Mouse (Mus musculus) central nervous system, embryonic 18 days (tissue): ENCODE results near the gene Ctrb1. TPM values are rescaled to one million over a fixed set of nuclear protein-coding genes. Genes with fewer than 3 reads are reported as not detected.

Experiments used
- polyA plus RNA-seq: library from polyadenylated mRNA; depleted of rRNA; stranded (reverse); fragments of >200 nt; gene quantifications from 2 replicates; pipeline ENCODE4 v1.2.3, GENCODE M21; 2012; rRNA removed

Gene Ctrb1
- 0.11 and 0.13 TPM in 2 replicates for polyA plus RNA-seq

DNA sequence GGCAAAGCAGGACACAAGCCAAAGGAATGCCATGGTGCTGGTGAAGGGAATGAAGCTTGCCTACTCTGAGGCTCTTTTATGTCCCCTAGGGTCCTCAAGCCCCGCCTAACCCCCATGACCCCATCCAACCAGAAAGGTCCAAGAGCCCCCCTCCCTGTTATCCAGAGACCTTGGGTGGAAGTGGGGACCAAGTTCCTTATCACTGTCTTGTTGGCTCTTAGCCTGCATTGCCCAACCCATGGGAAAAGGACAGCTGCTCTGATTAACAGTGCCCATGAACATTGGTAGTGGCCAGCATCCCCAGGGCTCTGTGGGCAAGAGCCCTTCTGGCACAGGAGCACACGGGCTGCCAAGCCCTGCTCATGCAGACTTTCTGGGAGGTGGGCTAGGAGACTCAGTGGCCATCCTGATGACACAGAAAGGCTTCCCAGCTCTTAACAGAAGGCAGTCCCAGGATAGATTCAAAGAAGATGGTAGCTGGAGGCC lies at the start of gene Ctrb1:
Gene Ctrb1, minus strand, starts transcription at position 51 of the 486 bp plus-strand sequence.

DNA sequence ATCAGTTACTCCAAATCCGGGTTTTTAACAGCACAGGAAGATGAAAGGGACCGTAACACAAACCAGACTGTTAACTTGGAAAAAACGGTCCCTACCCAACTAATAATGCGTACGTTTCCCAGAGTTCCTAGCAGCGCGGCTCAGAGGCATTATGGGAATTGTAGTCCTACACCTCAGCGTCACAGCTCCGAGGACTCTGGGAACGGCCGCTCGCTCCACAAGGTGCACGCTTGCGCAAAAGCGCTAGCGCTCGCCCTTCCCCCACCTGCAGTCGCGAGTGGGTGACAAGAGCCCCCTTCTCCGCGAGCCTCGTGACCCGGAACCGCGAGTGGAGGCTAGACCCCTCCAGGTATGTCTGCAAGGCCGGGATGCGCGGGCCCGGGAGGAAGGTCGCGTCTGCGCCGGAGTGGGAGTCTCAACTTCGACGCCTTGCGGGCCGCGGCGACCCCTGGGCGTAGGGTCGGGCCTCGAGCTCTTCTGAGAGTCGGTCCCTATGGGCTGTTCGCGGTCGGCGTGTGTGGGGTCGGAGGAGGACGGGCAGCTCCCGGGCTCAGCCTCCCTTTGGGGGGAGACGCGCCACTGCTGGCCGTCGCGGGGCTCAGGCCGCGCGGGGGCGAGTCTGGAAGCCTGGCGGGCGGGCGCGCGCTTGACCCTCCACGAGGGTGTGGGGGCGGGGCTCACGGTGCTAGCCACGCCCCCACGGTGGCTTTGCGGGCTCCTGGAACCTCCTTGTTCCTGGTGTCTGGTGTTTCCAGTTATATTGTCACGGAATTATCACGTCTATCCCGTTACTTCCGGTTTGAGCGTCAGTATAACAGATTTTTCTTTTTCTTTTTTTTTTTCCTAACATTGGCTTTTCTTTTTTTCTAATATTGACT lies 47.3 kb downstream of the Ctrb1 start, which contains the start of gene Zfp1:
Gene Zfp1, plus strand, starts transcription at position 138 of the 878 bp plus-strand sequence.

Other genes starting within 250 kb of the Ctrb1 start
- gene Wdr59, start 168.9 kb downstream of the Ctrb1 start, polyA plus RNA-seq, result 17.9 and 18.6 TPM in 2 replicates
- 237 and 250 TPM in 2 replicates for gene Znrf1, start 154.9 kb downstream of the Ctrb1 start, polyA plus RNA-seq
- 1.8 and 2.4 TPM in 2 replicates for gene Ldhd, start 60.6 kb downstream of the Ctrb1 start, polyA plus RNA-seq
- 28.9 and 29.4 TPM in 2 replicates for gene Zfp1, start 47.6 kb downstream of the Ctrb1 start, polyA plus RNA-seq
- 63.9 and 69.9 TPM in 2 replicates for gene Bcar1, start 52.8 kb upstream of the Ctrb1 start, polyA plus RNA-seq
- gene Cfdp1, start 163.3 kb upstream of the Ctrb1 start, polyA plus RNA-seq, result 109 and 122 TPM in 2 replicates
- 3.0 and 3.2 TPM in 2 replicates for gene Tmem170, start 185.7 kb upstream of the Ctrb1 start, polyA plus RNA-seq
- gene Chst5, start 219.4 kb upstream of the Ctrb1 start, polyA plus RNA-seq, result 2.4 and 2.8 TPM in 2 replicates
- 15.7 and 16.3 TPM in 2 replicates for gene Tmem231, start 242.9 kb upstream of the Ctrb1 start, polyA plus RNA-seq
- gene Gabarapl2, start 249.7 kb upstream of the Ctrb1 start, polyA plus RNA-seq, result 190 and 193 TPM in 2 replicates